Mouse (Mus musculus) limb, embryonic 11.5 days (tissue): ENCODE results near the gene Sntn. TPM values are rescaled to one million over a fixed set of nuclear protein-coding genes. Genes with fewer than 3 reads are reported as not detected.

Source experiments
- polyA plus RNA-seq: library from polyadenylated mRNA; unstranded; fragments of >200 nt; fragmentation: Nextera tagmentation; extraction: Ambion mirVana; gene quantifications from 2 replicates; pipeline ENCODE4 v1.2.1, GENCODE M21; 2014

The Sntn gene
- polyA plus RNA-seq, 1 experiment from 2014 or later = not detected

Other genes with a start within 250 kb of the Sntn start
- gene Gm281, start 243.6 kb downstream of the Sntn start, polyA plus RNA-seq = 0.06 TPM in 1 of 2 replicates, not detected in the other